Mouse (Mus musculus): Measurements from ENCODE around the gene Olfm1.

GRCm38 (mm10) chr2:28143417-28144045 is 49.3 kb upstream of the Olfm1 start:
- TF ChIP-seq CTCF (IDR thresholded peaks at IDR 0.05; ENCODE audit: low read depth) (no peak), EP300 (IDR thresholded peaks at IDR 0.05; ENCODE audit: low read depth) (no peak)

All from heart, postnatal 0 days (tissue).